Mouse (Mus musculus) cerebellum, postnatal 14 days (tissue): ENCODE results near the gene Pa2g4.

Experiments
- DNase-seq, 2 experiments: peaks; one replicate each; pipeline ENCODE4 v3.0.0; 2021; ENCODE audit warnings: mixed read lengths in 2 of 2

Pa2g4 gene

GRCm38 (mm10) chr10:128535624-128536265 is 30.0 kb downstream of the Pa2g4 start:
- DNase-seq, result no peak

- no peak for DNase-seq
These were observed 30.6 kb downstream of the Pa2g4 start for GRCm38 (mm10) chr10:128535206-128535605.

GRCm38 (mm10) chr10:128526366-128527356 is 39.1 kb downstream of the Pa2g4 start:
- no peak for DNase-seq

GRCm38 (mm10) chr10:128525671-128526308 is 40.0 kb downstream of the Pa2g4 start, which contains the start of gene Esyt1:
Gene Esyt1 (minus strand): TSS chr10:128525871.
- peak; percentile 90 to 91 for DNase-seq

GRCm38 (mm10) chr10:128524732-128525662 is 40.8 kb downstream of the Pa2g4 start:
- DNase-seq, result peak; percentile 67 to 77

- DNase-seq, result peak; percentile 27 to 34
These were observed 41.6 kb downstream of the Pa2g4 start for GRCm38 (mm10) chr10:128524111-128524731.

GRCm38 (mm10) chr10:128522351-128522750 is 43.4 kb downstream of the Pa2g4 start:
- DNase-seq, result no peak

- no peak for DNase-seq
These were observed 45.2 kb downstream of the Pa2g4 start for GRCm38 (mm10) chr10:128520591-128520990.

GRCm38 (mm10) chr10:128518833-128519232 is 47.0 kb downstream of the Pa2g4 start:
- DNase-seq, result peak; percentile 67 to 79

GRCm38 (mm10) chr10:128516677-128517076 is 49.1 kb downstream of the Pa2g4 start:
- no peak for DNase-seq

GRCm38 (mm10) chr10:128516029-128516428 is 49.8 kb downstream of the Pa2g4 start:
- DNase-seq, result no peak

GRCm38 (mm10) chr10:128515044-128515443 is 50.7 kb downstream of the Pa2g4 start:
- no peak for DNase-seq

- no peak for DNase-seq
These were observed 54.0 kb downstream of the Pa2g4 start for GRCm38 (mm10) chr10:128511761-128512160.

GRCm38 (mm10) chr10:128511189-128511588 is 54.6 kb downstream of the Pa2g4 start:
- no peak for DNase-seq

- no peak for DNase-seq
These were observed 55.5 kb downstream of the Pa2g4 start for GRCm38 (mm10) chr10:128510301-128510700.

GRCm38 (mm10) chr10:128509831-128510230 is 56.0 kb downstream of the Pa2g4 start:
- no peak for DNase-seq

GRCm38 (mm10) chr10:128509203-128509602 is 56.6 kb downstream of the Pa2g4 start:
- DNase-seq, result no peak

- DNase-seq, result no peak
These were observed 57.5 kb downstream of the Pa2g4 start for GRCm38 (mm10) chr10:128508260-128508659.
